Mouse (Mus musculus) CH12.LX (cell line): Measurements from ENCODE around the gene Nynrin. TPM values are rescaled to one million over a fixed set of nuclear protein-coding genes. Genes with fewer than 3 reads are reported as not detected.
A peak's percentile ranks its signal among the peaks of the same experiment; 100 is the strongest.

Experiments used
- DNase-seq: peaks from one replicate; pipeline ENCODE4 v3.0.0-alpha.2; 2013; ENCODE audit errors: extremely low read depth
- H3K27ac ChIP-seq: 2 replicates; pipeline ENCODE4 v1.5.1; 2012; ENCODE audit warnings: low read depth, mild to moderate bottlenecking, control low read depth, moderate library complexity; ENCODE audit not compliant: insufficient read depth
- H3K27me3 ChIP-seq: replicated peaks from 2 replicates; pipeline ENCODE3; 2012; ENCODE audit warnings: inconsistent platforms
- H3K36me3 ChIP-seq, 2 experiments: replicated peaks in 1 of 2; 2 replicates each; pipeline versions ENCODE3 to v1.6.1; 2012; ENCODE audit warnings: inconsistent platforms in 1 of 2, low read length in 1 of 2, mild to moderate bottlenecking in 1 of 2, mixed read lengths in 1 of 2, moderate library complexity in 1 of 2; ENCODE audit not compliant: control insufficient read depth in 1 of 2, insufficient read depth in 1 of 2
- H3K4me1 ChIP-seq, 2 experiments: 2 replicates each; pipeline ENCODE4 v1.6.1; 2012; ENCODE audit warnings: inconsistent platforms in 1 of 2, moderate library complexity in 1 of 2; ENCODE audit not compliant: insufficient read depth in 2 of 2, control insufficient read depth in 1 of 2
- H3K4me2 ChIP-seq: 2 replicates; pipeline ENCODE4 v1.6.1; 2012; ENCODE audit warnings: low read depth, mild to moderate bottlenecking, control low read depth; ENCODE audit not compliant: poor library complexity, insufficient read depth, severe bottlenecking
- H3K4me3 ChIP-seq, 3 experiments: fragments of 150-350 bp in 1 of 3; sonication (generic) in 1 of 3; replicated peaks in 1 of 3; 2 replicates each; pipeline versions ENCODE3 to v1.5.1; 2011 to 2012; ENCODE audit warnings: low read depth in 2 of 3, low read length in 2 of 3, mild to moderate bottlenecking in 2 of 3, moderate library complexity in 2 of 3, control low read depth in 1 of 3, improper control_type of control experiment in 1 of 3, inconsistent platforms in 1 of 3, mixed read lengths in 1 of 3; ENCODE audit not compliant: poor library complexity in 1 of 3
- H3K79me2 ChIP-seq: replicated peaks from 2 replicates; pipeline ENCODE4 v1.6.1; 2012; ENCODE audit warnings: mild to moderate bottlenecking, moderate library complexity; ENCODE audit not compliant: control insufficient read depth, poor library complexity, insufficient read depth, severe bottlenecking; ENCODE audit errors: extremely low read depth
- H3K9ac ChIP-seq: 2 replicates; pipeline ENCODE4 v1.6.1; 2012; ENCODE audit warnings: low read depth, mild to moderate bottlenecking, control low read depth, moderate library complexity; ENCODE audit not compliant: insufficient read depth
- H3K9me3 ChIP-seq: replicated peaks from 2 replicates; pipeline ENCODE3; 2012; ENCODE audit warnings: low read length, inconsistent platforms, mixed read lengths
- BHLHE40 ChIP-seq: IDR thresholded peaks from 2 replicates; pipeline ENCODE4 v1.6.1; 2011; ENCODE audit warnings: mild to moderate bottlenecking, low read depth, low read length, improper control_type of control experiment
- CHD1 ChIP-seq: IDR thresholded peaks from 2 replicates; pipeline ENCODE4 v1.6.1; 2012; ENCODE audit warnings: low read depth, low read length, improper control_type of control experiment, inconsistent platforms
- CHD2 ChIP-seq: IDR thresholded peaks from 2 replicates; pipeline ENCODE4 v1.6.1; 2011; ENCODE audit warnings: low read length, improper control_type of control experiment
- CTCF ChIP-seq, 2 experiments: IDR thresholded peaks in 1 of 2; conservative IDR thresholded peaks in 1 of 2; 2 replicates each; pipeline ENCODE4 v1.5.1; 2011 to 2012; ENCODE audit warnings: low read depth in 2 of 2, low read length in 2 of 2, improper control_type of control experiment in 1 of 2, inconsistent platforms in 1 of 2, mild to moderate bottlenecking in 1 of 2, moderate library complexity in 1 of 2
- E2F4 ChIP-seq: IDR thresholded peaks from 2 replicates; pipeline ENCODE4 v1.6.1; 2011; ENCODE audit warnings: low read depth, low read length, improper control_type of control experiment; ENCODE audit not compliant: insufficient replicate concordance
- EP300 ChIP-seq: IDR thresholded peaks from 2 replicates; pipeline ENCODE4 v1.6.1; 2011; ENCODE audit warnings: low read length, improper control_type of control experiment
- ETS1 ChIP-seq: conservative IDR thresholded peaks from 2 replicates; pipeline ENCODE4 v1.6.1; 2012; ENCODE audit warnings: low read depth, mild to moderate bottlenecking, inconsistent platforms, low read length, improper control_type of control experiment, moderate library complexity
- IRF4 ChIP-seq: IDR thresholded peaks from 2 replicates; pipeline ENCODE4 v1.6.1; 2014; ENCODE audit warnings: low read depth, mild to moderate bottlenecking, inconsistent platforms, low read length, improper control_type of control experiment
- JUN ChIP-seq: IDR thresholded peaks from 2 replicates; pipeline ENCODE4 v1.6.1; 2011; ENCODE audit warnings: low read depth, mild to moderate bottlenecking, low read length, improper control_type of control experiment, moderate library complexity; ENCODE audit not compliant: insufficient read depth
- JUND ChIP-seq: conservative IDR thresholded peaks from 2 replicates; pipeline ENCODE4 v1.6.1; 2011; ENCODE audit warnings: low read depth, low read length, improper control_type of control experiment
- MAFK ChIP-seq: IDR thresholded peaks from 2 replicates; pipeline ENCODE4 v1.6.1; 2011; ENCODE audit warnings: low read length, improper control_type of control experiment; ENCODE audit not compliant: insufficient replicate concordance
- MAX ChIP-seq: IDR thresholded peaks from 2 replicates; pipeline ENCODE4 v1.6.1; 2011; ENCODE audit warnings: low read length, improper control_type of control experiment
- MEF2A ChIP-seq: IDR thresholded peaks from 2 replicates; pipeline ENCODE4 v1.6.1; 2014; ENCODE audit warnings: low read depth, mild to moderate bottlenecking, inconsistent platforms, low read length, improper control_type of control experiment, borderline replicate concordance
- MXI1 ChIP-seq: IDR thresholded peaks from 2 replicates; pipeline ENCODE4 v1.6.1; 2011; ENCODE audit warnings: mild to moderate bottlenecking, low read depth, low read length, improper control_type of control experiment
- NELFE ChIP-seq: IDR thresholded peaks from 2 replicates; pipeline ENCODE4 v1.6.1; 2011; ENCODE audit warnings: low read depth, low read length, improper control_type of control experiment
- NRF1 ChIP-seq: IDR thresholded peaks from 2 replicates; pipeline ENCODE4 v1.6.1; 2014; ENCODE audit warnings: low read depth, mild to moderate bottlenecking, inconsistent platforms, low read length, improper control_type of control experiment, moderate library complexity
- POLR2AphosphoS2 ChIP-seq: IDR thresholded peaks from 2 replicates; pipeline ENCODE4 v1.6.1; 2011; ENCODE audit warnings: low read depth, low read length, improper control_type of control experiment
- SIN3A ChIP-seq: IDR thresholded peaks from 2 replicates; pipeline ENCODE4 v1.6.1; 2012; ENCODE audit warnings: low read length, improper control_type of control experiment, inconsistent platforms
- SMC3 ChIP-seq: IDR thresholded peaks from 2 replicates; pipeline ENCODE4 v1.6.1; 2011; ENCODE audit warnings: low read depth, low read length, improper control_type of control experiment
- USF1 ChIP-seq: IDR thresholded peaks from 2 replicates; pipeline ENCODE4 v1.6.1; 2014; ENCODE audit warnings: low read depth, mild to moderate bottlenecking, inconsistent platforms, low read length, improper control_type of control experiment
- USF2 ChIP-seq: conservative IDR thresholded peaks from 2 replicates; pipeline ENCODE4 v1.6.1; 2011; ENCODE audit warnings: low read depth, low read length, improper control_type of control experiment
- ZC3H11A ChIP-seq: IDR thresholded peaks from 2 replicates; pipeline ENCODE4 v1.6.1; 2012; ENCODE audit warnings: low read depth, mild to moderate bottlenecking, inconsistent platforms, low read length, improper control_type of control experiment
- ZKSCAN1 ChIP-seq: IDR thresholded peaks from 2 replicates; pipeline ENCODE4 v1.6.1; 2012; ENCODE audit warnings: low read depth, inconsistent platforms, low read length, improper control_type of control experiment, borderline replicate concordance
- dilution Hi-C: fragments of 300-500 bp; cut with MboI; formaldehyde crosslinking; loops from 2 replicates; pipeline ENCODE4 v1.14.3; 2020; ENCODE audit warnings: low sequenced_read_pairs; ENCODE audit not compliant: extremely low pct_unique_long_range_greater_than_20kb, extremely low pct_ligation_motif_present
- in situ Hi-C: fragments of 300-500 bp; cut with MboI; formaldehyde crosslinking; loops from 3 replicates; pipeline ENCODE4 v1.14.3; 2019; ENCODE audit warnings: low sequenced_read_pairs, low pct_ligation_motif_present, low pct_unique_long_range_greater_than_20kb, mixed read lengths
- polyA plus RNA-seq: library from polyadenylated mRNA; unstranded; fragments of >175 nt; gene quantifications from 2 replicates; pipeline ENCODE4 v1.2.1, GENCODE M21; 2012; ENCODE audit warnings: low read depth; ENCODE audit not compliant: insufficient read length
- total RNA-seq, 2 experiments: library from RNA; depleted of rRNA; stranded (reverse); fragments of 300-350 nt in 1 of 2; fragments of >200 nt in 1 of 2; gene quantifications; 2 replicates each; pipeline ENCODE4 v1.2.3; 2012 to 2014

Gene Nynrin
- total and polyA plus RNA-seq, 3 experiments, result under 0.01 to 0.10 TPM; not detected in 1

GRCm38 (mm10) chr14:55883663-55884062 is 29.9 kb downstream of the Nynrin start:
- Histone ChIP-seq H3K4me2 (no peak overlapping the region), H3K4me3 (no peak overlapping the region)
- in situ Hi-C loops, result no loop called here

GRCm38 (mm10) chr14:55884166-55884565 is 30.4 kb downstream of the Nynrin start, which contains the start of gene Cbln3:
Cbln3 (minus strand) TSS chr14:55884392.
- Histone ChIP-seq H3K9me3 (no peaks in the 10 kb centered on the region), H3K9ac (peak within 1 kb of the TSS; percentile 72), H3K4me2 (peak within 1 kb of the TSS; percentile 67), H3K27me3 (no peaks in the 10 kb centered on the region)
- dilution Hi-C loops (no loop called here), in situ Hi-C loops (no loop called here)
- DNase-seq, result no peak
- TF ChIP-seq CHD1, result no peak
- no peak for TF ChIP-seq MXI1
- no peak for TF ChIP-seq EP300
- no peak for TF ChIP-seq MEF2A
- no peak for TF ChIP-seq MAX
- TF ChIP-seq SMC3, result no peak
- TF ChIP-seq BHLHE40, result no peak
- TF ChIP-seq ETS1, result no peak
- TF ChIP-seq, all 38 proteins: peak for 0
- H3K36me3 ChIP-seq, result peaks cover 24 to 29% of the 10 kb centered on the region in 2 experiments
- H3K4me3 ChIP-seq, result peak within 1 kb of the TSS; percentile 70 to 74 (median 73)
- H3K27ac ChIP-seq, result peak within 1 kb of the TSS; percentile 96
- H3K79me2 ChIP-seq, result peaks cover 15% of the 10 kb centered on the region
- peaks cover 40 to 75% of the 10 kb centered on the region in 2 experiments for H3K4me1 ChIP-seq

More at GRCm38 (mm10) chr14:55883663-55884062, 29.9 kb downstream of the Nynrin start:
- Histone ChIP-seq H3K36me3 (peaks cover 20 to 24% of the 10 kb centered on the region in 2 experiments), H3K9me3 (no peaks in the 10 kb centered on the region), H3K27ac (no peak overlapping the region), H3K9ac (no peak overlapping the region), H3K27me3 (no peaks in the 10 kb centered on the region), H3K4me1 (peaks cover 40 to 71% of the 10 kb centered on the region in 2 experiments), H3K79me2 (peaks cover 15% of the 10 kb centered on the region)
- dilution Hi-C loops, result no loop called here
- no peak for DNase-seq
- TF ChIP-seq NRF1 (no peak), CHD2 (no peak), JUND (no peak), MEF2A (no peak), CTCF (conservative IDR thresholded peaks at IDR 0.05 in 1 of 2, IDR thresholded peaks at IDR 0.05 in 1 of 2; ENCODE audit: low read depth in 2 of 2, low read length in 2 of 2) (no peak)

GRCm38 (mm10) chr14:55884713-55885113 is 30.9 kb downstream of the Nynrin start, which contains the start of gene Khnyn:
Khnyn (plus strand) TSS chr14:55884947.
- Histone ChIP-seq H3K9me3 (no peaks in the 10 kb centered on the region), H3K79me2 (peaks cover 17% of the 10 kb centered on the region), H3K27ac (peak within 1 kb of the TSS; percentile 96), H3K4me3 (peak within 1 kb of the TSS; percentile 70 to 74 (median 73)), H3K9ac (peak within 1 kb of the TSS; percentile 72), H3K36me3 (peaks cover 29 to 33% of the 10 kb centered on the region in 2 experiments), H3K27me3 (no peaks in the 10 kb centered on the region), H3K4me2 (peak within 1 kb of the TSS; percentile 67), H3K4me1 (peaks cover 43 to 78% of the 10 kb centered on the region in 2 experiments)
- peak; percentile 93 for DNase-seq
- in situ Hi-C loops, result no loop called here
- dilution Hi-C loops, result no loop called here
- TF ChIP-seq POLR2AphosphoS2 (0 out of 2 replicates have a peak, but pooled peaks have one; percentile 40), MAFK (no peak), ETS1 (no peak; the same call in 1 of the 2 replicates), JUND (no peak), CHD2 (peak; percentile 71), SMC3 (no peak), USF1 (no peak), USF2 (no peak), E2F4 (no peak), JUN (no peak), CTCF (conservative IDR thresholded peaks at IDR 0.05 in 1 of 2, IDR thresholded peaks at IDR 0.05 in 1 of 2; ENCODE audit: low read depth in 2 of 2, low read length in 2 of 2) (no peak), MXI1 (peak; percentile 66; the same call in 1 of the 2 replicates), NRF1 (no peak; the same call in 1 of the 2 replicates), ZC3H11A (no peak), MEF2A (peak; percentile 79), IRF4 (peak; percentile 50; the same call in 1 of the 2 replicates), NELFE (peak; percentile 70), ZKSCAN1 (no peak), SIN3A (no peak)
